Mouse (Mus musculus) liver, embryonic 15.5 days (tissue): ENCODE measurements around the gene Ppargc1a. TPM values are rescaled to one million over a fixed set of nuclear protein-coding genes. Genes with fewer than 3 reads are reported as not detected.
A peak's percentile ranks its signal among the peaks of the same experiment; 100 is the strongest.

Experiments used
- ATAC-seq: fragments of 200-750 bp; cut with Nextera tagmentation; 2 replicates; pipeline ENCODE4 v1.8.0; 2017; ENCODE audit warnings: moderate number of reproducible peaks, mild to moderate bottlenecking, moderate library complexity; ENCODE audit not compliant: insufficient read depth
- H3K27ac ChIP-seq: fragments of 300-500 bp; sonication (generic); replicated peaks from 2 replicates; pipeline ENCODE4 v1.5.1; 2015; ENCODE audit warnings: mild to moderate bottlenecking, inconsistent platforms
- H3K27me3 ChIP-seq: fragments of 300-500 bp; sonication (generic); 2 replicates; pipeline ENCODE4 v1.6.1; 2015; ENCODE audit warnings: mild to moderate bottlenecking, inconsistent platforms
- H3K36me3 ChIP-seq: fragments of 300-500 bp; sonication (generic); replicated peaks from 2 replicates; pipeline ENCODE4 v1.6.1; 2015; ENCODE audit warnings: moderate library complexity, mild to moderate bottlenecking, inconsistent platforms
- H3K4me1 ChIP-seq: fragments of 300-500 bp; sonication (generic); replicated peaks from 2 replicates; pipeline ENCODE4 v1.6.1; 2015; ENCODE audit warnings: inconsistent platforms
- H3K4me2 ChIP-seq: fragments of 300-500 bp; sonication (generic); 2 replicates; pipeline ENCODE4 v1.6.1; 2015; ENCODE audit warnings: moderate library complexity, mild to moderate bottlenecking, inconsistent platforms
- H3K4me3 ChIP-seq: fragments of 300-500 bp; sonication (generic); replicated peaks from 2 replicates; pipeline ENCODE4 v1.5.1; 2015; ENCODE audit warnings: mild to moderate bottlenecking, inconsistent platforms
- H3K9ac ChIP-seq: fragments of 300-500 bp; sonication (generic); 2 replicates; pipeline ENCODE4 v1.6.1; 2015; ENCODE audit warnings: moderate library complexity, mild to moderate bottlenecking, inconsistent platforms
- H3K9me3 ChIP-seq: fragments of 300-500 bp; sonication (generic); replicated peaks from 2 replicates; pipeline ENCODE4 v1.6.1; 2016; ENCODE audit warnings: inconsistent platforms
- WGBS: fragments of 180-500 bp; shearing (Covaris S2); methylation state at CpG from one replicate; pipeline ENCODE4 v1.1.7; 2015; ENCODE audit warnings: mixed read lengths; ENCODE audit not compliant: insufficient replicate concordance; 5-methylcytosine and 5-hydroxymethylcytosine counted together
- polyA plus RNA-seq: library from polyadenylated mRNA; unstranded; fragments of >200 nt; fragmentation: Nextera tagmentation; extraction: Ambion mirVana; gene quantifications from 2 replicates; pipeline ENCODE4 v1.2.1, GENCODE M21; 2015

Ppargc1a gene
- polyA plus RNA-seq, 1 experiment from 2014 or later = 2.7 TPM

DNA sequence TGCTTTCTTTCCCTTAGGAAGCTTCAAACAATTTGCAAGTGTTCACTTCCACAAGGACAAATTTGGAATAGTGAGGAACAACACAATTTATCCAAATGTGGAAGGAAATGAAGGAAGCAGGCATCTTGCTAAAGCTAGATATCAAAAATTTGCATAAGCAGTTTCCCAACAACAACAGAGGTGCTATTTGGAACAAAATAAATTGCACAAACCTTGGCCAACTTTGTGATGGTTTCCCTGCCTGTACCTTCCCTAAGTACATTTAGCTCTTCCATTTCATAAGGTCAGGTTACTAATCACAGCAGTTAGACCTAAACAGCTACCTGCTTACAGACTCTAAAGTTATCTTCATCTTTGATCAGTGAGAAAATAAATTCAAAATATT lies 29.9 kb downstream of the Ppargc1a start:
- no peaks in the 10 kb centered on the region for H3K36me3 ChIP-seq
- no peaks in the 10 kb centered on the region for H3K9me3 ChIP-seq
- H3K4me2 ChIP-seq = no peak overlapping the region
- H3K4me1 ChIP-seq = no peaks in the 10 kb centered on the region; the same call in 1 of the 2 replicates
- H3K27me3 ChIP-seq = no peaks in the 10 kb centered on the region
- ATAC-seq = no peak
- no peak overlapping the region for H3K4me3 ChIP-seq
- H3K27ac ChIP-seq = no peak overlapping the region
- no peak overlapping the region for H3K9ac ChIP-seq

GRCm38 (mm10) chr5:51537009-51537645 lies 30.4 kb downstream of the Ppargc1a start:
- Histone ChIP-seq H3K4me2 (no peak overlapping the region), H3K36me3 (no peaks in the 10 kb centered on the region), H3K4me3 (no peak overlapping the region), H3K9ac (no peak overlapping the region), H3K4me1 (no peaks in the 10 kb centered on the region; the same call in 1 of the 2 replicates), H3K9me3 (no peaks in the 10 kb centered on the region), H3K27me3 (no peaks in the 10 kb centered on the region), H3K27ac (no peak overlapping the region)
- no peak for ATAC-seq
- 47% methylated on average over 7 of the region's 7 CpGs for WGBS

DNA sequence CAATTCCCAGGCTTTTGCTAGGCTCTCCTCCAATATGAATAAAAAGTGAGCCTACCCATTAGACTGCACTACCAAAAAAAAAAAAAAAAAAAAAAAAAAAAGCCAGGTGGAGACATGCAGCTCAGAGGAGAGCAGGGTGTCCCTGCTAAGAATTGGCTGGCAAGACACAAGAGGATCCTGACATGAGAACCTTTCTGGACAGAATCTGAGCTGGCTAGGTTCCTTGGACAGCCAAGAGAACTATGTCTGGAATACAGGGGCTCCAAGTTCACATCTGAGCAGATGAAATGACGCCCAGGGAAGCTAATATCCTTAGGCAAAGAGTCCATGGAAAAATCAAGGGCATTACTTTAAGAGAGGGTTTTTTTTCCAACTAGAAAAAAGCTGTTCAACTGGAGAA lies 33.1 kb downstream of the Ppargc1a start:
- no peak for ATAC-seq
- no peaks in the 10 kb centered on the region; the same call in 1 of the 2 replicates for H3K4me1 ChIP-seq
- no peak overlapping the region for H3K27ac ChIP-seq
- H3K27me3 ChIP-seq = no peaks in the 10 kb centered on the region
- 45% methylated on average over 1 of the region's 1 CpGs for WGBS
- no peaks in the 10 kb centered on the region for H3K36me3 ChIP-seq
- H3K9ac ChIP-seq = no peak overlapping the region
- no peak overlapping the region for H3K4me2 ChIP-seq
- H3K9me3 ChIP-seq = no peaks in the 10 kb centered on the region
- no peak overlapping the region for H3K4me3 ChIP-seq

GRCm38 (mm10) chr5:51531286-51531685 lies 36.2 kb downstream of the Ppargc1a start:
- WGBS = 66% methylated on average over 1 of the region's 1 CpGs
- Histone ChIP-seq H3K4me2 (no peak overlapping the region), H3K9me3 (no peaks in the 10 kb centered on the region), H3K36me3 (no peaks in the 10 kb centered on the region), H3K27me3 (no peaks in the 10 kb centered on the region), H3K4me1 (no peaks in the 10 kb centered on the region), H3K9ac (no peak overlapping the region), H3K4me3 (no peak overlapping the region), H3K27ac (no peak overlapping the region)
- ATAC-seq = no peak

GRCm38 (mm10) chr5:51529444-51529843 lies 38.1 kb downstream of the Ppargc1a start:
- H3K27me3 ChIP-seq = no peaks in the 10 kb centered on the region
- no peaks in the 10 kb centered on the region for H3K9me3 ChIP-seq
- no peak overlapping the region for H3K9ac ChIP-seq
- no peak overlapping the region for H3K4me2 ChIP-seq
- H3K36me3 ChIP-seq = no peaks in the 10 kb centered on the region
- ATAC-seq = no peak
- H3K4me1 ChIP-seq = no peaks in the 10 kb centered on the region
- no peak overlapping the region for H3K27ac ChIP-seq
- H3K4me3 ChIP-seq = no peak overlapping the region
- WGBS = 37% methylated on average over 2 of the region's 2 CpGs

- H3K9me3 ChIP-seq = no peaks in the 10 kb centered on the region
- H3K36me3 ChIP-seq = no peaks in the 10 kb centered on the region
- H3K9ac ChIP-seq = no peak overlapping the region
- H3K27ac ChIP-seq = peak overlapping the region; percentile 71
- H3K4me2 ChIP-seq = no peak overlapping the region
- no peak overlapping the region for H3K4me3 ChIP-seq
- H3K27me3 ChIP-seq = no peaks in the 10 kb centered on the region
- ATAC-seq = peak; percentile 55; the same call in 1 of the 2 replicates
- H3K4me1 ChIP-seq = no peaks in the 10 kb centered on the region
These were observed 39.4 kb downstream of the Ppargc1a start for GRCm38 (mm10) chr5:51528165-51528498.

DNA sequence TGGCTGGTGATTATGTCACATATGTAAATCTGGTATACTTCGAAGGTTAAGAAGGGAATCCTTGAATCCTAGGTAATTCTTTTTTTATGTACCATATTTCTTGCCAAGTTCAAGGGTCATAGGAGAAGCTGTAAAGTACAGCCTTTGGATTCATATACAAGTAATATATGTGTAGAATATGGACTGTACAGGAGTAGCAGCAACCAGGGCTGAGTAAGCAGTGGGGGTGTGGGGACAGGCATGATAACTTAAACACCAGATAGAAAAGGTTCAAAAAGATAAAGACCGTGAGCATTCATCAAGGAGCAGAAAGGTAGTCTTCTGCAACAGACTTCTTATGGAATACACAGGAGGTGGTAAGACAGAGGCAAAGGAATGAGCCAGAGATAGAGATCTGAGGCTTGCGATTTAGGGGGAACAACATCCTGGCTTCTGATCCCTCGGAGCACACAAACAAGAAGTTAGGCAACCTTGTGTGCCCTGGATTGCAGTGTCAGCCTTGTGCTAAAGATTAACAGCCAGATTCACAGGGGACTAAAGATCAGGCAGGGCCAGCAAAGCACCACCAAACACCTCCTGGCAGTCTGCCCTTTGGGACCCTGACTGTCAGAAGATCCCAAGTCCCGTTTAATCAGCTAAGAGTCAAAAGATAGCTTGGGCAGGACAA lies 39.9 kb downstream of the Ppargc1a start:
- Histone ChIP-seq H3K36me3 (no peaks in the 10 kb centered on the region), H3K9ac (no peak overlapping the region), H3K4me2 (no peak overlapping the region), H3K4me1 (no peaks in the 10 kb centered on the region), H3K4me3 (no peak overlapping the region), H3K9me3 (no peaks in the 10 kb centered on the region), H3K27me3 (no peaks in the 10 kb centered on the region), H3K27ac (peak overlapping the region; percentile 71)
- WGBS = 47% methylated on average over 5 of the region's 5 CpGs
- peak; percentile 86 for ATAC-seq

- Histone ChIP-seq H3K4me2 (no peak overlapping the region), H3K27me3 (no peaks in the 10 kb centered on the region), H3K9ac (no peak overlapping the region), H3K4me1 (no peaks in the 10 kb centered on the region), H3K4me3 (no peak overlapping the region), H3K27ac (no peak overlapping the region), H3K36me3 (no peaks in the 10 kb centered on the region), H3K9me3 (no peaks in the 10 kb centered on the region)
- ATAC-seq = no peak
- WGBS = 50% methylated on average over 2 of the region's 2 CpGs
These were observed 41.7 kb downstream of the Ppargc1a start for GRCm38 (mm10) chr5:51525858-51526257.

DNA sequence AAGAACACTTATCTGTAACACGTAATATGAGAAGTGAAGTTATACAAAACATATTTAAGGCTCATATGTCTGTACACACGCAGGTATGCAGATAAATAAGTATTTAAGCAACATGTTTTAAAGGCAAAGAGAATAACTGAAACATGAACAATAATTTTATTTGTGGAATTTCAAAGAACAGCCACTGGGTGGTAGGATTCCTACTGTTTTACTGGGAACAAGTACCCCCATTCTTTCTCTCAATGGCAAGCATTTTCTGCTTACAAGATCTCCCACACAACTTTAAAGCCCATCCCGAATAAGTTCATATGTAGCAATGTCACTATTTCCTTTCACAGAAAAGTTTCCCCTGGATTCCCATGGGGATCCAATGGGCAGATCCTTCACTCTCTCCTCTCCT lies 46.7 kb downstream of the Ppargc1a start:
- no peak overlapping the region for H3K4me3 ChIP-seq
- H3K9ac ChIP-seq = no peak overlapping the region
- no peaks in the 10 kb centered on the region for H3K27me3 ChIP-seq
- ATAC-seq = no peak
- H3K4me1 ChIP-seq = no peaks in the 10 kb centered on the region
- no peaks in the 10 kb centered on the region for H3K9me3 ChIP-seq
- H3K36me3 ChIP-seq = no peaks in the 10 kb centered on the region
- H3K4me2 ChIP-seq = no peak overlapping the region
- no peak overlapping the region for H3K27ac ChIP-seq
- WGBS = 56% methylated on average over 3 of the region's 3 CpGs

DNA sequence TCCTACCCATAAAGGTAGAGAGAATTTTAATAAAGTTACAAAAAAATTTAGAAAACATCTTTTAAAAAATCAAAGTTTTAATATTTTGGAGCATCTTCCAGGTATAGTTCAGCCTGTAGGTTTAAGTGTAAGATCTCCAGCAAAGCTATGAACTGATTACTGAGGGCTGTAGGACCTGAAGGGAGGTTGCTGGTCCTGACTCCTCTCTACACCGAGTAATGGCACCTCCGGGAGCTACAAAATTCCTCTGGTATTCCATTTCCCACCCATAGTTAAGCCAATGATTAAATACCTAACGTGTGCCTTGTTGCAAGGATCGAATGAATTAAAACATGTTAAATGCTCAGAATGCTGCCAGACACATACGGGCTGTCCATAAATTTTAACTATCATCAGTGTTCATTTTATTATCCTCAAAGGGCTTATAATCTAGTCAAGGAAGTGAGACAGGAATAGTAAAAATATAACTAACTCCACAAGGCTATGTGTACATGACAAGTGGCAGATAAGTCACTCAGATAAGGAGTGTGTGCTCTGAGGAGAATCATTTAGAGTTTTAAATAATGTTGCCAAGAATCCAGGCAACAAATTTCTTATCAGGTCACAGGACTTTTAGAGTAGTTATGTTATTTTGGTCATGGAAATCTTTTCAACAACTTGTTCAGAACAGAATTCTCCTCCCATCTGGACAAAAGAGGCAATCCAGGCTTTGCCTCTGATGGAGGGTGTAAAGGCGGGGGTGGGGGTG lies 49.9 kb downstream of the Ppargc1a start:
- no peak for ATAC-seq

GRCm38 (mm10) chr5:51504654-51505053 lies 62.9 kb downstream of the Ppargc1a start:
- Histone ChIP-seq H3K4me1 (no peaks in the 10 kb centered on the region), H3K9me3 (no peaks in the 10 kb centered on the region), H3K36me3 (no peaks in the 10 kb centered on the region), H3K9ac (no peak overlapping the region), H3K27ac (no peak overlapping the region), H3K4me2 (no peak overlapping the region), H3K4me3 (no peak overlapping the region), H3K27me3 (no peaks in the 10 kb centered on the region)
- no peak for ATAC-seq
- WGBS = 75% methylated on average over 2 of the region's 2 CpGs

More for the DNA sequence above, 49.9 kb downstream of the Ppargc1a start:
- no peak overlapping the region for H3K9ac ChIP-seq
- H3K9me3 ChIP-seq = no peaks in the 10 kb centered on the region
- H3K36me3 ChIP-seq = no peaks in the 10 kb centered on the region
- H3K4me3 ChIP-seq = no peak overlapping the region
- no peaks in the 10 kb centered on the region for H3K4me1 ChIP-seq
- no peak overlapping the region for H3K27ac ChIP-seq
- no peaks in the 10 kb centered on the region for H3K27me3 ChIP-seq
- WGBS = 62% methylated on average over 6 of the region's 6 CpGs
- no peak overlapping the region for H3K4me2 ChIP-seq
